Mouse (Mus musculus): Measurements from ENCODE around the gene Syt9. TPM values are rescaled to one million over a fixed set of nuclear protein-coding genes. Genes with fewer than 3 reads are reported as not detected.

Gene Syt9
- polyA plus RNA-seq, 1 experiment from 2014 or later: 0.18 TPM

DNA sequence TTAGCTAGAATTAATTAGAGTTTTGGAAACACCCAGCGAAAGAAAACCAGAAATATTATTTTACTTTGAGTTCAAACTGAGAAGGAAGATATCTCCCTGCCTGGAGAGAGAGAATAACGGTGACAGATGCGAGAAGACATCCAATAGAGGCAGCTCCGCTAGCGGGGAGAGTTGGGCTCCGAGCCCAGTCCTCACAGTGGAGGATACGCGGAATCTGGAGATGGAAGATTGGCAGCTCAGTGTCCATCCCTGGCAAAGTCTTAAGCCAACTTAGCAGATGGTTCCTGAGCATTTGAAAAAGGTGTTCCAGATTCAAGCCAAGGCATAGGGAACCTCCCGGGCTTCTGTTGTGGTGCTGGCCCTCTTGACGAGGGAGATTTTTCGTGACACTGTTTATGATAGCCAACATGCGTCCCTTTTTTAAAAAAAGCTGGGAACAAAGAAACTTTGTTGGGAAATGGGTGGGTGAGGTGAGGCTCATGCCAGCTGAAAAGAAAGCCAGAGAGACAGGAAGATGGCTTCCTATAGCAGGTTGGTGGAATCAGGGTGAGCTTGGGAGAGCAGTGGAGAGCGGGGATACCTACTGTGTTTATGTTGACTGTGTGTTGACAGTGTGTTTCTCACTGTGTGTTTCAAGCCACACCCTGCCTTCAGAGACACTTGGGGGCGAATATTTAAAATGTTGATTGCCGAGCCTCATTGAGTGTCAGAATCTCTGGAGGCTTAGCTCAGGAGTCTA lies 29.7 kb downstream of the Syt9 start:
- DNase-seq (ENCODE audit: low spot score): no peak
- Histone ChIP-seq H3K36me3 (ENCODE audit: insufficient read depth, low read length) (no peaks in the 10 kb centered on the region), H3K27ac (ENCODE audit: low read length) (no peak overlapping the region), H3K9ac (replicated peaks; ENCODE audit: low read depth) (no peak overlapping the region), H3K4me2 (replicated peaks; ENCODE audit: low read depth, low read length) (no peak overlapping the region), H3K4me1 (ENCODE audit: insufficient read depth, low read depth, low read length) (no peaks in the 10 kb centered on the region), H3K27me3 (replicated peaks; ENCODE audit: insufficient read depth, low read length) (no peaks in the 10 kb centered on the region), H3K9me3 (ENCODE audit: low read length) (no peaks in the 10 kb centered on the region), H3K4me3 (ENCODE audit: low read depth, low read length) (no peak overlapping the region)
- ATAC-seq: no peak
- WGBS: 83% methylated on average over 15 of the region's 15 CpGs
- no peak for TF ChIP-seq EP300 (IDR thresholded peaks at IDR 0.05)
- TF ChIP-seq CTCF (IDR thresholded peaks at IDR 0.05): no peak

DNA sequence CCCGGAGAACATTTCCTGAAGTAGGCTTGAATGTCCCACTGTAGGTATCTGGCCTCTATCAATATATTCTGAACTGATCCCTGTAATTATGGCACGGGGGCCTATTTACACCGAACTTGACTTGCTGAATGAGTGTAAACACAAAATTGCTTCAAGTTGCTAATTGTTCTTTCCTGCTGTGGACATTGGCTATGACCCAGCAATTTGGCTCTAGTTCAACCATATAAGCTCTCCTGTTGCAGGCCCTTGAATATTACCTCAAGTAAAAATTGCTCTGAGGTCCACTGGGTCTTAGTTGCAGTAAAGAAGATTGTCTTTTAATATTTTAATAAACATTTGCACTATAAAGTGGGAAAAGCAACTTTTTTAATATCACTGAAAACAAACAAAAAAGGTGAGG lies 32.7 kb downstream of the Syt9 start:
- no peak for DNase-seq (ENCODE audit: low spot score)

DNA sequence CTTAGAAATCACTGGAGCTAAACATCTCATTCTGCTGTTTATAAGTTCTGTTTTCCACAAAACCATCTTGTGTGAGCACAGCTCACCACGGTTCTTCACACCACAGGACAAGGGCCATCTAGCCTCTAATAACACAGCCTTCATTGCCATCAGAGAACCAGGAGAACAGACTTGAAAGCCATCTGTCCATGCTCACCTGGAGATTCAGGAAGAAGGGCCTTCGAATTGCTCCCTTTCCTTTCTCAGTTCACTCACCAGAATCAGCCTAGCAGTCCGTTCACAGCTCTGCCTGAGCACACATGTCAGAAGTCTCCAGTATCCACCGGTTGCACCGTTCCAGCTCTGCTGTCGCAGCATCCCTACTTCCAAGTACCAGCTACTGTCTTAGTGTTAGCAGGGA lies 44.4 kb downstream of the Syt9 start:
- Histone ChIP-seq H3K9me3 (ENCODE audit: low read length) (no peaks in the 10 kb centered on the region), H3K4me1 (ENCODE audit: insufficient read depth, low read depth, low read length) (no peaks in the 10 kb centered on the region), H3K36me3 (ENCODE audit: insufficient read depth, low read length) (no peaks in the 10 kb centered on the region), H3K27ac (ENCODE audit: low read length) (no peak overlapping the region), H3K9ac (replicated peaks; ENCODE audit: low read depth) (no peak overlapping the region), H3K27me3 (replicated peaks; ENCODE audit: insufficient read depth, low read length) (no peaks in the 10 kb centered on the region), H3K4me2 (replicated peaks; ENCODE audit: low read depth, low read length) (no peak overlapping the region), H3K4me3 (ENCODE audit: low read depth, low read length) (no peak overlapping the region)
- DNase-seq (ENCODE audit: low spot score): no peak
- 85% methylated on average over 6 of the region's 6 CpGs for WGBS
- ATAC-seq: no peak
- no peak for TF ChIP-seq CTCF (IDR thresholded peaks at IDR 0.05)
- TF ChIP-seq EP300 (IDR thresholded peaks at IDR 0.05): no peak

More for the DNA sequence above, 32.7 kb downstream of the Syt9 start:
- no peak for ATAC-seq
- 76% methylated on average over 3 of the region's 3 CpGs for WGBS
- Histone ChIP-seq H3K4me3 (ENCODE audit: low read depth, low read length) (no peak overlapping the region), H3K27me3 (replicated peaks; ENCODE audit: insufficient read depth, low read length) (no peaks in the 10 kb centered on the region), H3K36me3 (ENCODE audit: insufficient read depth, low read length) (no peaks in the 10 kb centered on the region), H3K4me2 (replicated peaks; ENCODE audit: low read depth, low read length) (no peak overlapping the region), H3K9me3 (ENCODE audit: low read length) (no peaks in the 10 kb centered on the region), H3K4me1 (ENCODE audit: insufficient read depth, low read depth, low read length) (no peaks in the 10 kb centered on the region), H3K9ac (replicated peaks; ENCODE audit: low read depth) (no peak overlapping the region), H3K27ac (ENCODE audit: low read length) (no peak overlapping the region)
- TF ChIP-seq CTCF (IDR thresholded peaks at IDR 0.05): no peak
- no peak for TF ChIP-seq EP300 (IDR thresholded peaks at IDR 0.05)

DNA sequence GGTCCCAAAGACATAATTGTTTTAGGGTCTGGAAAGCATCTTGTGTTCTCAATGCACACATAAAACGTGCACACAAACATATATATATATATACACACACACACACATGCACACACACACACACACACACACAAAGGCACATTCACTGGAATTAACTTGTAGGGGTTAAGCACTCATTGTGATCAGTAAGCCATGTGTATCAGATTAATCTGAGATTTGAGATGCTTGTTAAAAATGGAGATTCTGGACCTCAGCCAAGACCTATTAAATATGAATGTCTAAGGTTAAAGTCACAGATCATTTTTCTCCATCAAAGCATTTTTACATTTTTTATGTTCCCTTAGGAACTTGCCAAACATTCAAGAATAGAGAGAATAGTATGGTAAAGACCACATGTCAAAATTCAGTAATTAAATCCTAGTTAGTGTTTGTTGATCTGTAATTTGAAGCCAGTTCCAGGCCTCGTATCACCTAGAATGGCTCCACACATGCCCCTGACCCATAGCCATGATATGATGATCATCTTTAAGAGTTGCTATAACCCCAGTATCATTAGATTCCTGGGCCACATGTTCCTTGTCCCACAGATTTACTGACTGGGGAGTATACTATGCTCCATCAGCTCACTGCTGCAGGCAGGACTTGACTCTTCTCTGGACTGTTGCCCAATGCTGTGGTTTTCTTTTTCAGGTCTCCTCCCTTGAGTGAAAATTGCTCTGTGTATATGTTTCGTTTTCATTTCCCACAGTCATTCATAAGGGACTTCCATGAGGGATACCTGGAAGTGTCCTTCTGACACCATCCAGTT lies 46.7 kb downstream of the Syt9 start:
- ATAC-seq: no peak
- H3K4me2 ChIP-seq (replicated peaks; ENCODE audit: low read depth, low read length): no peak overlapping the region
- TF ChIP-seq CTCF (IDR thresholded peaks at IDR 0.05) (no peak), EP300 (IDR thresholded peaks at IDR 0.05) (no peak)
- no peaks in the 10 kb centered on the region for H3K4me1 ChIP-seq (ENCODE audit: insufficient read depth, low read depth, low read length)
- H3K27ac ChIP-seq (ENCODE audit: low read length): no peak overlapping the region
- DNase-seq (ENCODE audit: low spot score): no peak
- no peaks in the 10 kb centered on the region for H3K9me3 ChIP-seq (ENCODE audit: low read length)
- 41% methylated on average over 3 of the region's 3 CpGs for WGBS
- H3K27me3 ChIP-seq (replicated peaks; ENCODE audit: insufficient read depth, low read length): no peaks in the 10 kb centered on the region
- no peak overlapping the region for H3K4me3 ChIP-seq (ENCODE audit: low read depth, low read length)
- no peaks in the 10 kb centered on the region for H3K36me3 ChIP-seq (ENCODE audit: insufficient read depth, low read length)
- no peak overlapping the region for H3K9ac ChIP-seq (replicated peaks; ENCODE audit: low read depth)

DNA sequence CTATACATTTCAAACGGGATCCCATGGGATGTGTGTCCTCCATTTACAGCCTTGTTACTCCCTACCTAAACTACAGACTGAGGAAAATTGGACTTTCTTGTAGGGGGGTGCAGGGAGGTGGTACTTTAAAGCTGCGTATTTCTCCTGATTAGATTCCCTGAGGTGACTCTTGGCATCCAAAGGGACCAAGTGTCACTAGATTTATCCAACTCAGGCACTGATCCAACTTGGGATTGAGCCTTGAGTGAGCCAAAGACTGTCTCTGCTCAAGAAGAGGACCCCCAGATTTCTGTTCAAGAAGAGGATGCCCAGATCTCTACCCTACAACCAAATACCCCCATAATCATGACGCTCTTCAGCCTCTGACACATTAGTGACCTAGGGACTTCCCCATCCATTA lies 66.9 kb downstream of the Syt9 start:
- ATAC-seq: no peak
- DNase-seq (ENCODE audit: low spot score): no peak
- WGBS: 81% methylated on average over 3 of the region's 3 CpGs
- Histone ChIP-seq H3K27ac (ENCODE audit: low read length) (no peak overlapping the region), H3K4me1 (ENCODE audit: insufficient read depth, low read depth, low read length) (no peaks in the 10 kb centered on the region), H3K9me3 (ENCODE audit: low read length) (no peaks in the 10 kb centered on the region), H3K27me3 (replicated peaks; ENCODE audit: insufficient read depth, low read length) (no peaks in the 10 kb centered on the region), H3K9ac (replicated peaks; ENCODE audit: low read depth) (no peak overlapping the region), H3K36me3 (ENCODE audit: insufficient read depth, low read length) (no peaks in the 10 kb centered on the region), H3K4me3 (ENCODE audit: low read depth, low read length) (no peak overlapping the region), H3K4me2 (replicated peaks; ENCODE audit: low read depth, low read length) (no peak overlapping the region)
- TF ChIP-seq CTCF (IDR thresholded peaks at IDR 0.05): no peak
- TF ChIP-seq EP300 (IDR thresholded peaks at IDR 0.05): no peak

DNA sequence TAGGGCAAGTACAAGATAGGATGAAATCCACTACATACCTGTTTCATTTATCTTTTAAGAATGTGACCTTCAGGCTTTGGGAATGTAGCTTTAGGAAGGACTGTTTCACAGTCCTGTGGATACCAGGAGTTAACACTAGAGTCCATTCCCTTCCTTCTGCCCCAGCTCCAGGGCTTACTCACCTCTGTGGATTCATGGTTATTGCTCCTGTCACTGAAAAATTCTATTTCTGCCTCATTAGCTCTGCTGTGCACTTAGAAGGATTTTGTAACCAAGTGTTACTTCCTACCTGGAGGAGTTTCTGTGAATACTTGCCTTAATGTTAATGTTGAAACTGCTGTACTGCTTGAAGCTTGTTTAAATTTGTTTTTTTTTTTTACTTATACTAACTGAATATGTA lies 74.1 kb downstream of the Syt9 start:
- H3K9me3 ChIP-seq (ENCODE audit: low read length): no peaks in the 10 kb centered on the region
- H3K36me3 ChIP-seq (ENCODE audit: insufficient read depth, low read length): no peaks in the 10 kb centered on the region
- no peak overlapping the region for H3K4me2 ChIP-seq (replicated peaks; ENCODE audit: low read depth, low read length)
- no peaks in the 10 kb centered on the region for H3K27me3 ChIP-seq (replicated peaks; ENCODE audit: insufficient read depth, low read length)
- no peak for ATAC-seq
- H3K9ac ChIP-seq (replicated peaks; ENCODE audit: low read depth): no peak overlapping the region
- no peak overlapping the region for H3K4me3 ChIP-seq (ENCODE audit: low read depth, low read length)
- no peaks in the 10 kb centered on the region for H3K4me1 ChIP-seq (ENCODE audit: insufficient read depth, low read depth, low read length)
- no peak for TF ChIP-seq EP300 (IDR thresholded peaks at IDR 0.05)
- no peak for TF ChIP-seq CTCF (IDR thresholded peaks at IDR 0.05)
- DNase-seq (ENCODE audit: low spot score): no peak
- no peak overlapping the region for H3K27ac ChIP-seq (ENCODE audit: low read length)

All from lung, postnatal 0 days (tissue).